Mouse (Mus musculus) CD4-positive helper T cell, adult 2 months (primary cell): ENCODE results near the gene Tmem198.

Experiments
- DNase-seq: peaks from one replicate; pipeline ENCODE4 v3.0.0-alpha.2; 2012; ENCODE audit warnings: low read depth, missing footprints, low spot score

Tmem198 gene

GRCm38 (mm10) chr1:75516703-75517380, 37.5 kb downstream of the Tmem198 start:
- DNase-seq, result no peak

- no peak for DNase-seq
Observed at GRCm38 (mm10) chr1:75517984-75518383, 38.7 kb downstream of the Tmem198 start.

DNA sequence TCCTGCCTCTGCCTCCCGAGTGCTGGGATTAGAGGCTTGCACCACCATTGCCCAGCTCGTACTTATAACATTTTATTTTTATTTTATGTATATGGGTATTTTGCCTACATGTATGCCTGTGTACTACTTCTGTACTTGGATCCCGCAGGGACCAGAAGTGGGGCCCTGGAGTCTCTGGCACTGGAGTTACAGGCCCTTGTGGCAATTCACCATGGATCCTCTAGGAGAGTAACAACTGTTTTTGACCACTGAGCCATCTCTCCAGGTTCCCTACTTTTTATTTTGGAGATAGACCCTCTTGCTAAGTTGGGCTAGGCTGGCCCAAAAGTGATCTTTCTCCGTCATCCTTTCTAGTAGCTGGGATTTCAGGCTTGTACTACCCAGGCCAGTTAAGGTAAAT, 39.1 kb downstream of the Tmem198 start:
- no peak for DNase-seq

GRCm38 (mm10) chr1:75519576-75519975, 40.2 kb downstream of the Tmem198 start:
- DNase-seq, result no peak

DNA sequence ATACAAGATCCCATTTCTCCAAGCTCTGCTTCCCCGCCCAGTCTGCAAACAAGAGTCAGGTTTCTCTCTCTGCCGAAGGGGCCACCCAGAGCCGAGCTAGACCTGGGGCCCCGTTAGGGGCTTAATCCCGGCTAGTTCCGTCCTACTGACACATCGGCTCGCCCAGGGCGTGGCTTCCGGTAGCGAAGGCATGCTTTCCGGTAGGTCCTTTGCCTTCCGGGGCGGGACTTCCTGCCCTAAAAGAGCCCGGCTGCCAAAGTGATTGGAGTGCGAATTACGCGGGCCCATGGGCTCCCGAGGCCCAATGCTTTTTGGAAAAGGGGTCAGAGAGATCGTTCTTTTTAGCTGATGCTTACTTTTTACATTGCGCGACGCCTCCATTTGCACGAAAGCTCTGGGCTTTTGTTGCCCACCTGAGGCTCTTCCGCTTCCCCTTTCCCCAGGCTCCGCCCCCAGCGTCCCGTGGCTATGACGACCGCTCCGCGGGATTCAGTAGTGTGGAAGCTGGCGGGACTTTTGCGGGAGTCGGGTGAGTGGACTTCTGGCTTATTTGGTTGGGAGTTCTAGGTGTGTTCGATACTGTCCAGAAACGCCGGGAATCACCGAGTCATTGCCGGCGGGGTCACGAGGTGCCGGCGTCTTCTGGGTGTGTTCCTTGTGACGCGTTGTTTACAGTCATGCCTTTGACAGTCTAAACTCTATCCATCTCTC, 42.1 kb downstream of the Tmem198 start, which contains the start of gene Stk11ip:
Gene Stk11ip (plus strand): TSS at position 209 of the 711 bp plus-strand sequence.
- DNase-seq, result peak; percentile 93

DNA sequence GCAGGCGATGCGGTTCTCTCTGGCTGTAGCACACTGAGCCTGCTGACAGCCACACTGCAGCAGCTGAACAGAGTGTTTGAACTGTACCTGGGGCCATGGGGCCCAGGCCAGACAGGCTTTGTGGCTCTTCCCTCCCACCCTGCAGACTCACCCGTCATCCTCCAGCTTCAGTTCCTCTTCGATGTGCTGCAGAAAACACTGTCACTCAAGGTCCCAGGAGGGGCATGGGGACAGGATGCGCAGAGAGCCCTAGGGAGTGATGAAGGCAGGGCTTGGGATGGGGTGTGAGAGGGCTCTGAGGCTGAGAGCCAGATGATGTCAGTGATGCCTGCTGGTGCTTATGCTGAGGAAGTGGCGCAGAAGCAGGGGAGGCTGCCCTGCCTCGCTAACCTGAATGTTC, 45.3 kb downstream of the Tmem198 start:
- DNase-seq, result no peak

- DNase-seq, result no peak
Observed at GRCm38 (mm10) chr1:75530546-75530945, 51.2 kb downstream of the Tmem198 start.

DNA sequence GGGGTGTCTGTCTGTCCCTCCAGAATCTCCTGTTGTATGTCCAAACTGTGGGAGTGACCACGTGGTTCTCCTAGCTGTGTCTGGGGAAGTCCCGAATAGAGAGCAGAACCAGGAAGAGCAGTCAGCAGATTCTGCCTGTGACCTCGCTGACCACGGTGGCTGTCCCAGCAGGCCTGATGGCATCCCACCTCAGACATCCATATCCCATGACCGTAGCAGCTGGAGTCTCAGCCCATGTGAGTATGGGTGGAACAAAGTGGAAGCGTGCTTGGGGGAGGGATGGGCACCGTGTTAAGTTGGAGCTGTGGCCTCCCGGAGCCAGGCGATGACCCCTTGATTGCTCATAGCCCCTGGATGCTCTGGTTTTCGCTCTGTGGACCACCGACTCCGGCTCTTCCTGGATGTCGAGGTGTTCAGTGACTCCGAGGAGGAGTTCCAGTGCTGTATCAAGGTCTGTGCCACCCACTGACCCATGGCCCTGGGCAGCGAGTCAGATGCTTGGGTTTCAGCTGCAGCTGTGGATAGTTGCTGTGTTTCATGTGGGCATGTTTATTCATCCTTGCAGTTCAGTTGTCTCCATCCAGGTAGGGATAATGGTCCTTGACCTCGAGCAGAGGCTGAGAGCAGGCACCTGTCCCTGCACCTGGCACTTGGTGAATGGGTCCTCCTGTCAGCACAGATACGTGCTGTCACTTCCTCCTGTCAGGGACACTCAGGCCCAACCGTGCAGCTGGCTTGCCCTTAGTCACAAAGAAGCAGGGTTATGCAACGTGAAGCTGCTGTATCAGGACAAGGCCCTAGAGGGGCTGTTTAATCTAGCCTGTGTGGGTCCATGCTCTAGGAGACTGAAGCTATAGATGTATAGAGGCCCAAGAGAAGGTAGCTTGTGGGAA, 53.2 kb downstream of the Tmem198 start:
- no peak for DNase-seq

GRCm38 (mm10) chr1:75533325-75534252, 54.3 kb downstream of the Tmem198 start:
- DNase-seq, result no peak
